Mouse (Mus musculus) CH12.LX (cell line): ENCODE results near the gene Slc25a21. TPM values are rescaled to one million over a fixed set of nuclear protein-coding genes. Genes with fewer than 3 reads are reported as not detected.

ENCODE experiments used
- DNase-seq: peaks from one replicate; pipeline ENCODE4 v3.0.0-alpha.2; 2013; ENCODE audit errors: extremely low read depth
- H3K27ac ChIP-seq: 2 replicates; pipeline ENCODE4 v1.5.1; 2012; ENCODE audit warnings: low read depth, mild to moderate bottlenecking, control low read depth, moderate library complexity; ENCODE audit not compliant: insufficient read depth
- H3K27me3 ChIP-seq: replicated peaks from 2 replicates; pipeline ENCODE3; 2012; ENCODE audit warnings: inconsistent platforms
- H3K36me3 ChIP-seq, 2 experiments: replicated peaks in 1 of 2; 2 replicates each; pipeline versions ENCODE3 to v1.6.1; 2012; ENCODE audit warnings: inconsistent platforms in 1 of 2, low read length in 1 of 2, mild to moderate bottlenecking in 1 of 2, mixed read lengths in 1 of 2, moderate library complexity in 1 of 2; ENCODE audit not compliant: control insufficient read depth in 1 of 2, insufficient read depth in 1 of 2
- H3K4me1 ChIP-seq, 2 experiments: 2 replicates each; pipeline ENCODE4 v1.6.1; 2012; ENCODE audit warnings: inconsistent platforms in 1 of 2, moderate library complexity in 1 of 2; ENCODE audit not compliant: insufficient read depth in 2 of 2, control insufficient read depth in 1 of 2
- H3K4me2 ChIP-seq: 2 replicates; pipeline ENCODE4 v1.6.1; 2012; ENCODE audit warnings: low read depth, mild to moderate bottlenecking, control low read depth; ENCODE audit not compliant: poor library complexity, insufficient read depth, severe bottlenecking
- H3K4me3 ChIP-seq, 3 experiments: fragments of 150-350 bp in 1 of 3; sonication (generic) in 1 of 3; replicated peaks in 1 of 3; 2 replicates each; pipeline versions ENCODE3 to v1.5.1; 2011 to 2012; ENCODE audit warnings: low read depth in 2 of 3, low read length in 2 of 3, mild to moderate bottlenecking in 2 of 3, moderate library complexity in 2 of 3, control low read depth in 1 of 3, improper control_type of control experiment in 1 of 3, inconsistent platforms in 1 of 3, mixed read lengths in 1 of 3; ENCODE audit not compliant: poor library complexity in 1 of 3
- H3K79me2 ChIP-seq: replicated peaks from 2 replicates; pipeline ENCODE4 v1.6.1; 2012; ENCODE audit warnings: mild to moderate bottlenecking, moderate library complexity; ENCODE audit not compliant: control insufficient read depth, poor library complexity, insufficient read depth, severe bottlenecking; ENCODE audit errors: extremely low read depth
- H3K9ac ChIP-seq: 2 replicates; pipeline ENCODE4 v1.6.1; 2012; ENCODE audit warnings: low read depth, mild to moderate bottlenecking, control low read depth, moderate library complexity; ENCODE audit not compliant: insufficient read depth
- H3K9me3 ChIP-seq: replicated peaks from 2 replicates; pipeline ENCODE3; 2012; ENCODE audit warnings: low read length, inconsistent platforms, mixed read lengths
- CHD1 ChIP-seq: IDR thresholded peaks from 2 replicates; pipeline ENCODE4 v1.6.1; 2012; ENCODE audit warnings: low read depth, low read length, improper control_type of control experiment, inconsistent platforms
- CHD2 ChIP-seq: IDR thresholded peaks from 2 replicates; pipeline ENCODE4 v1.6.1; 2011; ENCODE audit warnings: low read length, improper control_type of control experiment
- CTCF ChIP-seq, 2 experiments: IDR thresholded peaks in 1 of 2; conservative IDR thresholded peaks in 1 of 2; 2 replicates each; pipeline ENCODE4 v1.5.1; 2011 to 2012; ENCODE audit warnings: low read depth in 2 of 2, low read length in 2 of 2, improper control_type of control experiment in 1 of 2, inconsistent platforms in 1 of 2, mild to moderate bottlenecking in 1 of 2, moderate library complexity in 1 of 2
- E2F4 ChIP-seq: IDR thresholded peaks from 2 replicates; pipeline ENCODE4 v1.6.1; 2011; ENCODE audit warnings: low read depth, low read length, improper control_type of control experiment; ENCODE audit not compliant: insufficient replicate concordance
- GABPA ChIP-seq: IDR thresholded peaks from 2 replicates; pipeline ENCODE4 v1.6.1; 2012; ENCODE audit warnings: low read depth, low read length, improper control_type of control experiment, inconsistent platforms; ENCODE audit not compliant: insufficient replicate concordance
- IRF4 ChIP-seq: IDR thresholded peaks from 2 replicates; pipeline ENCODE4 v1.6.1; 2014; ENCODE audit warnings: low read depth, mild to moderate bottlenecking, inconsistent platforms, low read length, improper control_type of control experiment
- KAT2A ChIP-seq: IDR thresholded peaks from 2 replicates; pipeline ENCODE4 v1.6.1; 2012; ENCODE audit warnings: low read length, improper control_type of control experiment, inconsistent platforms; ENCODE audit not compliant: insufficient replicate concordance
- MAFK ChIP-seq: IDR thresholded peaks from 2 replicates; pipeline ENCODE4 v1.6.1; 2011; ENCODE audit warnings: low read length, improper control_type of control experiment; ENCODE audit not compliant: insufficient replicate concordance
- MYC ChIP-seq: IDR thresholded peaks from 2 replicates; pipeline ENCODE4 v1.6.1; 2011; ENCODE audit warnings: low read depth, mild to moderate bottlenecking, improper control_type of control experiment, low read length
- NRF1 ChIP-seq: IDR thresholded peaks from 2 replicates; pipeline ENCODE4 v1.6.1; 2014; ENCODE audit warnings: low read depth, mild to moderate bottlenecking, inconsistent platforms, low read length, improper control_type of control experiment, moderate library complexity
- RAD21 ChIP-seq: IDR thresholded peaks from 2 replicates; pipeline ENCODE4 v1.6.1; 2011; ENCODE audit warnings: low read depth, mild to moderate bottlenecking, low read length, improper control_type of control experiment, moderate library complexity
- TBP ChIP-seq: conservative IDR thresholded peaks from 2 replicates; pipeline ENCODE4 v1.6.1; 2011; ENCODE audit warnings: low read depth, low read length, improper control_type of control experiment
- USF1 ChIP-seq: IDR thresholded peaks from 2 replicates; pipeline ENCODE4 v1.6.1; 2014; ENCODE audit warnings: low read depth, mild to moderate bottlenecking, inconsistent platforms, low read length, improper control_type of control experiment
- ZC3H11A ChIP-seq: IDR thresholded peaks from 2 replicates; pipeline ENCODE4 v1.6.1; 2012; ENCODE audit warnings: low read depth, mild to moderate bottlenecking, inconsistent platforms, low read length, improper control_type of control experiment
- ZNF384 ChIP-seq: IDR thresholded peaks from 2 replicates; pipeline ENCODE4 v1.6.1; 2012; ENCODE audit warnings: low read depth, low read length, improper control_type of control experiment, inconsistent platforms
- dilution Hi-C: fragments of 300-500 bp; cut with MboI; formaldehyde crosslinking; loops from 2 replicates; pipeline ENCODE4 v1.14.3; 2020; ENCODE audit warnings: low sequenced_read_pairs; ENCODE audit not compliant: extremely low pct_unique_long_range_greater_than_20kb, extremely low pct_ligation_motif_present
- in situ Hi-C: fragments of 300-500 bp; cut with MboI; formaldehyde crosslinking; loops from 3 replicates; pipeline ENCODE4 v1.14.3; 2019; ENCODE audit warnings: low sequenced_read_pairs, low pct_ligation_motif_present, low pct_unique_long_range_greater_than_20kb, mixed read lengths
- polyA plus RNA-seq: library from polyadenylated mRNA; unstranded; fragments of >175 nt; gene quantifications from 2 replicates; pipeline ENCODE4 v1.2.1, GENCODE M21; 2012; ENCODE audit warnings: low read depth; ENCODE audit not compliant: insufficient read length
- total RNA-seq, 2 experiments: library from RNA; depleted of rRNA; stranded (reverse); fragments of 300-350 nt in 1 of 2; fragments of >200 nt in 1 of 2; gene quantifications; 2 replicates each; pipeline ENCODE4 v1.2.3; 2012 to 2014

Gene Slc25a21
- total and polyA plus RNA-seq, 3 experiments = not detected

- dilution Hi-C loops = no loop called here
These were observed 509.4 kb downstream of the Slc25a21 start for GRCm38 (mm10) chr12:56687640-56688481.

GRCm38 (mm10) chr12:56681096-56681811 lies 516.0 kb downstream of the Slc25a21 start:
- no peak for DNase-seq
- H3K9me3 ChIP-seq = no peaks in the 10 kb centered on the region
- H3K4me2 ChIP-seq = no peak overlapping the region
- H3K79me2 ChIP-seq = no peaks in the 10 kb centered on the region
- peaks cover 0 to 8% of the 10 kb centered on the region in 2 experiments; a peak in 2 of 4 replicates for H3K4me1 ChIP-seq
- no peak overlapping the region for H3K27ac ChIP-seq
- dilution Hi-C loops (no loop called here), in situ Hi-C loops (loop anchor here (25.0 kb wide), 1 partner anchor 506 kb away; the partner anchor contains the start of gene Slc25a21)
- no peaks in the 10 kb centered on the region for H3K27me3 ChIP-seq
- no peak overlapping the region for H3K9ac ChIP-seq
- H3K4me3 ChIP-seq = no peak overlapping the region
- H3K36me3 ChIP-seq = no peaks in the 10 kb centered on the region
- no peak for TF ChIP-seq ZNF384
- no peak for TF ChIP-seq MAFK
- TF ChIP-seq USF1 = no peak
- TF ChIP-seq NRF1 = no peak
- TF ChIP-seq CTCF (conservative IDR thresholded peaks at IDR 0.05 in 1 of 2, IDR thresholded peaks at IDR 0.05 in 1 of 2; ENCODE audit: low read depth in 2 of 2, low read length in 2 of 2) = peak in 1 of 2 experiments; percentile 12; a peak in 2 of 4 replicates
- TF ChIP-seq IRF4 = no peak
- TF ChIP-seq E2F4 = no peak

More at GRCm38 (mm10) chr12:56687640-56688481, 509.4 kb downstream of the Slc25a21 start:
- H3K9ac ChIP-seq = no peak overlapping the region
- H3K4me1 ChIP-seq = peaks cover 0 to 15% of the 10 kb centered on the region in 2 experiments; a peak in 2 of 4 replicates
- H3K27ac ChIP-seq = no peak overlapping the region
- H3K4me3 ChIP-seq = no peak overlapping the region
- no peaks in the 10 kb centered on the region for H3K27me3 ChIP-seq
- in situ Hi-C loops = loop anchor here (25.0 kb wide), 1 partner anchor 499 kb away; the partner anchor contains the start of gene Slc25a21
- no peaks in the 10 kb centered on the region for H3K36me3 ChIP-seq
- H3K4me2 ChIP-seq = no peak overlapping the region
- H3K9me3 ChIP-seq = no peaks in the 10 kb centered on the region
- TF ChIP-seq CHD1 = no peak
- TF ChIP-seq CTCF (conservative IDR thresholded peaks at IDR 0.05 in 1 of 2, IDR thresholded peaks at IDR 0.05 in 1 of 2; ENCODE audit: low read depth in 2 of 2, low read length in 2 of 2) = no peak
- no peak for TF ChIP-seq ZC3H11A
- no peak for TF ChIP-seq RAD21
- no peak for TF ChIP-seq MYC
- no peak for TF ChIP-seq E2F4
- no peak for TF ChIP-seq CHD2
- no peak for TF ChIP-seq GABPA
- no peak for TF ChIP-seq KAT2A
- TF ChIP-seq ZNF384 = no peak
- no peak for TF ChIP-seq TBP
- H3K79me2 ChIP-seq = no peaks in the 10 kb centered on the region
- no peak for DNase-seq
